Mouse (Mus musculus) heart, adult 10 weeks (tissue): Measurements from ENCODE around the gene Ubap1l. TPM values are rescaled to one million over a fixed set of nuclear protein-coding genes. Genes with fewer than 3 reads are reported as not detected.

Experiments used
- polyA plus RNA-seq: library from polyadenylated mRNA; stranded (reverse); fragments of 350-450 nt; fragmentation: Illumina TruSeq; extraction: RNeasy Lipid Tissue Mini Kit (QIAGEN cat#74804); gene quantifications from one replicate; pipeline ENCODE4 v1.2.3, GENCODE M21; 2014; ENCODE audit warnings: low read depth, low replicate concordance

Ubap1l gene
- polyA plus RNA-seq: not detected

DNA sequence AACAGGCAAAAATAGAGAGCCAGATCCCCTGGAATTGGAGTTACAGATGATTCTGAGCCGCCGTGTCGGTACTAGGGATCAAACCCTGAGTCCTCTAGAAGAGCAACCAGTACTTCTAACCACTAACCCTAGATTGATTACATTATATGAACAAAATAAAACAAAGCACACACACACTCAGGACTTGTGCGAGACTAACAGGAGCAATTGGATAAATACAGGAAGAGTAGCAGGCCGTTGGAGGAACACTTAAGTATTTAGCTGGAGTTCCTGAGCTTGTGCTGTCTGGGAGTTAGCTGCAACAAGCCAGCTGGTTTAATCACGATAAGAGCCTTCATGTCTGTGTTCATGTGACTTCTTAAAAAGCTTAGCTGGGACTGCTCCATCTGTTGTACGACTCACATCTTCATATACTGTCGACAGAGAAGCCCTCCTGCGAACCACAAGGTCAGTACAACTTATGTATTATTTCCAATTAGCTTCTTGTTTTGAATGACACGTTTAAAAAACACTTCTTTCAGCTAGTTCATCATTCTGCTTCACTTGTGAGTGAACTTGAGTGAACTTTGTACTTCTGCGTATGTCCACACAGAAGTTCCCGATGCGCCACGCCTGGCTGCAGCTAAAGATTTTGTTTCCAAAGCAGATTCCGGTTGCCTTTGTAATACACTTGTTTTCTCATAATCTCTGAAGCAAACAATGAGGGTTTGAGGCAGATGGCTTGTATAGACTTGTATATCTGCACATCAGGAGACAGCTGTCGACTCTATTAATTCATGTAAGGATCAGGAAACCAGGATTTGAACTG lies at the start of gene Ubap1l:
Gene Ubap1l (plus strand): TSS at position 401 of the 808 bp plus-strand sequence.

DNA sequence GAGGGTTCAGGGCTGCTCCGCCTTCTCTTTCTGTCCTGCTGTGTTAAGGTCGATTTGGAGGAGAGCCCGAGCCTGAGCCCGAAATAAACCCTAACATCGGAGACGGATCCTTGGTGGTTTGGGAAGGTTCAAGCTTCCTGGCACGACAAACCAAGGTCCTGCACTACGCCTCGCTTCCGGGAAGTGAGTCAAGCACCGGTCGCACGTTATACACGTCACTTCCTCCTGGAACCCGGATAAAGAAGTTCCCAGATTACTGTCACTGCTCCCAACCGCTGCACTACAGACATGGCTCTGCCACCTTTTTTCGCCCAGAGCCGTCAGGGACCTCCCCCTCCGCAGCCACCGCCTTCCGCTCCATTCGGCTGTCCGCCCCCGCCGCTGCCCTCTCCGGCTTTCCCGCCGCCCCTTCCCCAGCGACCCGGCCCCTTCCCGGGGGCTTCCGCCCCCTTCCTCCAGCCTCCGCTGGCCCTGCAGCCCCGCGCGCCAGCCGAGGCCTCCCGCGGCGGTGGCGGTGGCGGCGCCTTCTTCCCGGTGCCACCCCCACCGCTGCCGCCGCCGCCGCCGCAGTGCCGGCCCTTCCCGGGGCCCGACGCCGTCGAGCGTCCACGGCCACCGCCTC lies 14.9 kb upstream of the Ubap1l start, which contains the start of gene Pdcd7:
Gene Pdcd7 (plus strand): TSS at position 251 of the 622 bp plus-strand sequence.

DNA sequence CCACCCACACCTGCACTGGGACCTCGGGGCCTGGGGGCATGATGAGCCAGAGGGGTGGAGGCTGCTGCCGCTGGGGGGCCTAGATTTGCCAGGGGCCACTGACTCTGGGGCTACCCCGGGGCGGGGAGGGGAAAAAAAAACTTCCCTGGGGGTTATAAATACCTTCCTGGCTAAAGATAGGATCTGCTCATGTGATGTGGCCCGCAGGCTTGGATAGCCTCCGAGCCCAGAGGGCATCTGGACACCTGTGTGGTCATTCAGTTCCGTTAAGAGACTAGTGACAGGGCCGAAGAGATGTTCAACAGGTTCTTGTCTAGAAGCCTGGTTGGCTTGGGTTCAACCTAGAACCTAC lies 30.7 kb downstream of the Ubap1l start, which contains the start of gene Kbtbd13:
Gene Kbtbd13 (minus strand): TSS at position 40 of the 352 bp plus-strand sequence.

DNA sequence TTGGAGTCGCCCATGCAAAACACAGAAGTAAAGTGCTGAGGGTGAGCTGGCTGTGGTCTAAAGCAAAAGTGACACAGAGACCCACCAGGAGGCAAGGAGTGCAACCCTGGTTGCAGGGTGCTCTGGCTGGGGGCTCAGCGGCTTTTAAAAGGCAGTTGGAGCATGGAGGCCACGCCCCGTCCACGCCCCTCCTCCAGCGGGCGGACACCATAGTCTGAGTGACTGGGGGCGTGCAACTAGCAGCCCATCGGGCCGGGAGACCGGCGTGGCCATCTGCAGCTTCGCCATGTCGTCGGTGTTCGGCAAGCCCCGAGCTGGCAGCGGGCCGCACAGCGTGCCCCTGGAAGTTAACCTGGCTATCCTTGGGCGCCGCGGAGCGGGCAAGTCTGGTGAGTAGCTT lies 37.4 kb downstream of the Ubap1l start, which contains the start of gene Rasl12:
Gene Rasl12 (plus strand): TSS at position 228 of the 400 bp plus-strand sequence.

DNA sequence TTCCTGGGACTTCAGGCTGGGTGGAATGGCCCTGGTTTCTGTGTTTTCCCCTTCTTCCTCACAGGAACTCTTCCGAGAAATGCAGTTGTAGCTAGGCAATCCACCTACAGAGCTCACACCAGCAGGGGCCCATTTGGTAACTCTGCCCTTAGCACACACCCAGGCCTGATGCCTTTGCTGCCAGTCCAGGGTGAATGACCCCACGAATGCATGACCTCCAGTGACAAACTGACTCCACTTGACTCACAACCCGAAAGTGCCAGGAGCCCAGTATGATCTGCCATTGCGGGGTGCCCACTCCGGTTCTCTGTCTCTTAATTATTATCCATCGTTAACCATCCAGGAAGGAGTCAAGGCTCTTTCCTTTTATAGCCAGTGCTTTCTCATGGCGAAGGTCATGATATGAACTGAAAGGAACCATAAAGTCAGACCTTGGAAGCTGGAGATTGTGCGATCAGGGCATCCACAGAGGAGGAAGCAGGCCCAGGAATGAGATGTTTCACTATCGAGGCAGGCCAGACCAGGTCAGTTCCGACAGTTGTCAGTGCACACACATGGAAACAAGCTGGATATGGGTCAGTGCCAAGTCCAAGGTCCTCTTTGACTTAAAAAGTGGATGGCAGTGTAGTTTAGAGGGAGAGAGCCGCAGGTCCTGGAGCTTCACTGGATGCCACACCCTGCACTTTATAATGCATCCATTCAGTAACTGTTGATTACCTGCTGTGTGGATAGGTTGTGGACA lies 62.1 kb downstream of the Ubap1l start, which contains the start of gene Slc51b:
Gene Slc51b (minus strand): TSS at position 196 of the 742 bp plus-strand sequence.

Other genes starting within 250 kb of the Ubap1l start
- gene Igdcc3, start 219.9 kb upstream of the Ubap1l start, polyA plus RNA-seq: not detected
- gene Parp16, start 165.7 kb upstream of the Ubap1l start, polyA plus RNA-seq: 3.2 TPM
- 10.0 TPM for gene Cilp, start 95.9 kb upstream of the Ubap1l start, polyA plus RNA-seq
- 90.6 TPM for gene Clpx, start 66.8 kb upstream of the Ubap1l start, polyA plus RNA-seq
- 12.3 TPM for gene Pdcd7, start 14.9 kb upstream of the Ubap1l start, polyA plus RNA-seq
- gene Kbtbd13, start 30.6 kb downstream of the Ubap1l start, polyA plus RNA-seq: 3.0 TPM
- 14.5 TPM for gene Rasl12, start 37.5 kb downstream of the Ubap1l start, polyA plus RNA-seq
- gene Slc51b, start 61.9 kb downstream of the Ubap1l start, polyA plus RNA-seq: not detected
- gene Mtfmt, start 74.7 kb downstream of the Ubap1l start, polyA plus RNA-seq: 10.2 TPM
- gene Spg21, start 99.9 kb downstream of the Ubap1l start, polyA plus RNA-seq: 15.1 TPM
- gene Ankdd1a, start 159.2 kb downstream of the Ubap1l start, polyA plus RNA-seq: not detected
- gene Plekho2, start 219.0 kb downstream of the Ubap1l start, polyA plus RNA-seq: 11.4 TPM
- gene Pif1, start 226.1 kb downstream of the Ubap1l start, polyA plus RNA-seq: not detected